Mouse (Mus musculus) E14TG2a.4 (cell line): ENCODE measurements at regions not wholly inside any gene's neighbourhood (a gene's known extent, or its start where the extent isn't known, plus 50 kb on each side); places are given as distances from the start of the nearest gene placed in this dataset.

Experiments used
- H3K27me3 ChIP-seq: 2 replicates; pipeline ENCODE4 v1.6.1; 2014; ENCODE audit warnings: low read length, control low read depth; ENCODE audit not compliant: insufficient read depth
- H3K36me3 ChIP-seq: 2 replicates; pipeline ENCODE4 v1.6.1; 2014; ENCODE audit warnings: low read length, control low read depth; ENCODE audit not compliant: insufficient read depth
- H3K4me1 ChIP-seq: replicated peaks from 2 replicates; pipeline ENCODE4 v1.6.1; 2014; ENCODE audit warnings: low read depth, low read length, control low read depth
- H3K4me3 ChIP-seq: replicated peaks from 2 replicates; pipeline ENCODE4 v1.5.1; 2014; ENCODE audit warnings: mild to moderate bottlenecking, low read length
- H3K9me3 ChIP-seq: 2 replicates; pipeline ENCODE4 v1.6.1; 2014; ENCODE audit warnings: low read length, control low read depth
- CTCF ChIP-seq: conservative IDR thresholded peaks from 2 replicates; pipeline ENCODE4 v1.5.1; 2014; ENCODE audit warnings: low read length
- NANOG ChIP-seq: IDR thresholded peaks from 2 replicates; pipeline ENCODE4 v1.6.1; 2014; ENCODE audit warnings: borderline replicate concordance, low read length, mixed read lengths
- POU5F1 ChIP-seq: IDR thresholded peaks from 2 replicates; pipeline ENCODE4 v1.6.1; 2014; ENCODE audit warnings: low read length, borderline replicate concordance

DNA sequence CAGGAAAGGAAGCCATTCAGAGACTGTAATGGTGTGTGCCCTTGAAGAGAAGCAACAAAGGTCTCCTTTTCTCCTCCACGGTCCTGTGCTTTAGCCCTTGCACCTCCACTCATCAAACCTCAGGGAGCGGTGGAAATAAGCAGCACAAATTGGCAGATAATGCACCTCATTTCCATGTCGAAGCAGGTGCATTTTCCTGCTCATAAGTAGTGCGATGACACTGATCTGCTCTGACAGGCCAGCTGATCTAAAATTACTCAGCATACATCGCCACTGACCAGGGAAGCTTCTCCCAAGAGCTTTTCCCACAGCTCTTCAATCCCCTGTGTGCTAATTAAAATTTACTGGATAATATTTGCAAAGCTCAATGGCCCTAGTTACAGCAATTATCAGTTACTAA lies 182.9 kb downstream of the Olfr1505 start:
- H3K36me3 ChIP-seq: no peaks in the 10 kb centered on the region
- H3K4me1 ChIP-seq: no peaks in the 10 kb centered on the region
- H3K9me3 ChIP-seq: no peaks in the 10 kb centered on the region
- no peaks in the 10 kb centered on the region for H3K27me3 ChIP-seq
- H3K4me3 ChIP-seq: no peak overlapping the region
- TF ChIP-seq POU5F1 (no peak), CTCF (no peak), NANOG (no peak)

DNA sequence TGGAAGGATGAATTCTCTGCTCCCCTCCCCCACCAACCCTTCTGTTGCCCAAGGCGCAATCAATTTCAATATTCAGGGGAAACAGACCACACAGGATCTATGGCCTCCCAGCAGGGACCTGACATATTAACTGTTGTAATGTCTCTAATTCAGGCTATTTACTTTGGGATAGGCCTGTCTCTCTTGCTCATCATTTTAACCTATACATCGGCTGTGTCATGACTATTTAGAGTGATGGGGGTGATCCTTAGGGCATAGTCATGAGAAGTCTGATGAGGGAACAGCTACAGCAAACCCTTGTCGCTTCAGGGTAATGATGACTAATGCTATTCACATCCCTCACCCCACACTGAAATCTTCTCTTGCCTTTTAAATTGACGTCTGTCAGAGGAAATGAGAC lies 195.8 kb downstream of the Olfr1505 start:
- Histone ChIP-seq H3K27me3 (no peaks in the 10 kb centered on the region), H3K9me3 (peaks cover 16% of the 10 kb centered on the region; the same call in 1 of the 2 replicates), H3K4me1 (no peaks in the 10 kb centered on the region), H3K4me3 (no peak overlapping the region), H3K36me3 (no peaks in the 10 kb centered on the region)
- TF ChIP-seq POU5F1: no peak
- TF ChIP-seq CTCF: no peak
- no peak for TF ChIP-seq NANOG

DNA sequence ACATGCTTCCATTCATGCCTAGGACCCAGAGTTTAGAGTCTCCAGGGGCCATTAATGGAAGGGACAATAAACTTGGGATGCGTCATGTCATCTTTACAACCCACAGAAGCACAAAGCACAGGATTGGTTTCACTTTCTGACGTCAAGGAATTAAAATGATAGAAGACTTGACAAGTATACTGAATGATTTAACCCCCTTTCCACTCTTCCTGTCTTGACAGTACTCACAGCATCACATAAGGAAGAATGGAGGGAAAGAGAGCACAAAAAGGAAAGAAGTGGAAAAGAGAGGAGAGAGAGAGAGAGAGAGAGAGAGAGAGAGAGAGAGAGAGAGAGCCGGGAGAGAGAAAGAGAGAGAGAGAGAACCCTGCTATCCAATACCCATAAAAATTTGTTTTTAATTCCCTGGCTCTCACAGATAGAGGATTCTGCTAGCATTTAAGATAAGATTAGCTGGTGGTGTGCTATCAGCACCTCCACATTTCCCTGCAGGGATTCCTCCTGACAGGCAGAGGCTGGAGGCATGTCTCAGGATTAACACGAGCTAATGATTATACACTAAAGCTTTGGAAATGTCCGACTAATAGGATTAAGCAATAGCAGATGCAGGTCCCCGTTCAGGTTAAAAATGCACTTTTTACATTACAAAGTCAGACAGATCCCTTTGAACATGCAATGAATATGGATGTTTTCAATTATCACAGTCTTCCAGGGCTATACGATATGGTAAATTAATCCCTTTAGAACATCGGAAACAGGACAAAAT lies 210.2 kb downstream of the Olfr1505 start:
- H3K4me1 ChIP-seq: no peaks in the 10 kb centered on the region
- H3K4me3 ChIP-seq: no peak overlapping the region
- TF ChIP-seq POU5F1: no peak
- TF ChIP-seq NANOG: no peak
- TF ChIP-seq CTCF: no peak
- no peaks in the 10 kb centered on the region for H3K9me3 ChIP-seq
- no peaks in the 10 kb centered on the region for H3K27me3 ChIP-seq
- H3K36me3 ChIP-seq: no peaks in the 10 kb centered on the region

DNA sequence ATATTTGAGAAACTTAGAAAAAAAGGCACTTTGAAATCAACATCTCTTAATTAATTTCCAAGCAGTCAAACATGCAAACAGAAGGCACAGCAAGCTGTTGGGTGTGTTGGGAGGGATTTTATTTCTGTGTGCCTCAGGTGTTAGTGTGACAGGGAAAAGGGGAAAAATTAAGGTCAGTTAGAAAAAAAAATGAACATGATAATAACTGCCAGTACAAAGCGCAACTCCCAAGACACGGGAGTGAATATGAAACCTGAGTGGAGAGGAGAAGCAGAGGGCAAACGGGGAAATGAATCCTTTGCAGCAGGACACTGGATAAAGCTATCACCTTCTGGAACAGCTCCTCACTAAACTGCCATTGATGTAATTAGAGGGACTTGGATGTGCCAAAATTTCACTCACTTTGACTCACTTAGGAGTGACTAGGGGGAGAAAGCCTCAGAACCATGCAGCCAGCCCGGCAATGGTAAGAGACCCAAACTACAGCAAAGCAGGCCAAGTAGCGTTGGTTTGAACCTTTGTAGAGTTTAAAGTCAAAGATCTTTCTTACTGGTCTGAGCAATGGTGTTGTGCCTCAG lies 211.0 kb downstream of the Olfr1505 start:
- Histone ChIP-seq H3K27me3 (no peaks in the 10 kb centered on the region), H3K36me3 (no peaks in the 10 kb centered on the region), H3K4me3 (no peak overlapping the region), H3K9me3 (no peaks in the 10 kb centered on the region), H3K4me1 (no peaks in the 10 kb centered on the region)
- TF ChIP-seq NANOG: no peak
- TF ChIP-seq POU5F1: no peak
- TF ChIP-seq CTCF: no peak

DNA sequence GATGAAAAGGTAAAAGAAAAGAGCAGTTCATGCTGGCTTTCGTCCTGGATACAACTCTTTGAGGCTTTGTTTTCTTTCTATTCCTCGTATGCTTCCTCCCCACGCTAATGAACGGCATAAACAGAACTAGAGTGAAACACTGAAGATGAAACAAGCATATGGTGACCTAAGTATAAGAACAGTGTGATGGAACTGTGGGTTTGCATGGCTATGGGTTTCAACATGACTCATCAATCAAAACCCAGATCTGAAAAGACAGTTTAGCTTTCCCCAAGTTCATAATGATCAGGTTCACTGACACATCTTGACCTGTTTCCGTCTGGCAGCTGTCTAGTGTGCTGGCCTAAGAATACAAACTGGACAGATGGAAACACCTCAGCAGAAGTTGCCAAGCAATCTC lies 211.7 kb downstream of the Olfr1505 start:
- no peaks in the 10 kb centered on the region for H3K9me3 ChIP-seq
- TF ChIP-seq POU5F1: no peak
- TF ChIP-seq CTCF: no peak
- TF ChIP-seq NANOG: no peak
- H3K27me3 ChIP-seq: no peaks in the 10 kb centered on the region
- H3K4me3 ChIP-seq: no peak overlapping the region
- H3K36me3 ChIP-seq: no peaks in the 10 kb centered on the region
- H3K4me1 ChIP-seq: no peaks in the 10 kb centered on the region

DNA sequence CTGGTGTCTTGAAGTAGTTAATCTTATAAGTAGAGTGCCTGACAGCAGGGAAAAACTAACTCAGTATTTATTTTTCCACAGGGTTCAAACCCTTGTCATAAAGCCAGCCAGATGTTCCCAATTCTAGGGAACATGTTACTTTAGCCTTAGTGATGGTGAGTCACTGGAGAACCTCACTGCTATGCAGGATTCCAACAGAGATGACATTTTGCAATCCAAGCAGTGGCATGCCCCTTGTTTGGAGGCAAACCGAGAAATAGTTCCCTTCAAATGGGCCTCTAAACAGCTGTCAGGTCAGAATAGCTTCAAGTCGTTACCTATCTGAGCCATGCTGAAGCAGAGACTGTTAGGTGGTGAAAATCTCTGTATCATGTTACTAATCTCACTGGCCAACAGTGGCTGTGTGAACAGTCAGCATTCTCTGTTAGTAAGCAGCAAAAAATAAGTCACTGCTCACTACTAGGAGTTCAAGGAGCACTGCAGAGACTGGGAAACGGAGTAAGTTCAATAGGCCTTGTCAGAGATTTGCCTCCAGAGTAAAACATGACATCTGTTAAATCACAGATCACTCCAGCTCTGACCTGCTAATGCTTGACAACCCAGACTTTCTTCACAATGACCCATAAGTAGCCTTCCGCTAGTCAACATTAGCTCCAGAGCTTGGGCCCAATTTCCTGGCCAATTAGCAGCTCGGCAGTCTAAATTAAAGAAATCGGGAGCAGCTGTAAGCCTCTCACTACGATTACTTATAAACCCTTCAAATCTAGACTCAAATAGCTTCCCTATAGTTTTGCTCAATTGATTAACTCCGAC lies 215.3 kb downstream of the Olfr1505 start:
- Histone ChIP-seq H3K4me3 (no peak overlapping the region), H3K9me3 (no peaks in the 10 kb centered on the region), H3K27me3 (no peaks in the 10 kb centered on the region), H3K4me1 (no peaks in the 10 kb centered on the region), H3K36me3 (no peaks in the 10 kb centered on the region)
- TF ChIP-seq CTCF: no peak
- TF ChIP-seq NANOG: no peak
- TF ChIP-seq POU5F1: no peak

DNA sequence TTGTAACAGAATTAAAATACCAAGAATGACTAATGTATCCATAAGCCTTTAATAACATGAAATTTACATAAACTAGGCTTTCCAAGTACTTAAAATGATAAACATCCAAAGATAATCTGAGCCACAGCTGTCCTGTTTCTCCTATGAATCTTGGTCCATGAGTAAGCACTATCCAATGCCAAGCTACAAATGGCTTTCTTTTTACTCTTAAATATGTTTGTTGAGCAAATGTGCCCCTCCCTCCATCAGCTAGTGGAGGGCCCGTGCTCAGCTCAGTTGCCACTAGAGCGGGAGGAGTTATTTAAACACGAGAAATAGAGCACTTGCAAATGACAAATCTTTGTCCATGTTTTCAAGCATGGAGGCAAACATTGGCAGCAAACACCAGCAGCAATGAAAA lies 247.9 kb downstream of the Olfr1505 start:
- Histone ChIP-seq H3K36me3 (no peaks in the 10 kb centered on the region), H3K27me3 (no peaks in the 10 kb centered on the region), H3K9me3 (no peaks in the 10 kb centered on the region), H3K4me3 (no peak overlapping the region), H3K4me1 (no peaks in the 10 kb centered on the region)
- no peak for TF ChIP-seq CTCF
- no peak for TF ChIP-seq NANOG
- no peak for TF ChIP-seq POU5F1

DNA sequence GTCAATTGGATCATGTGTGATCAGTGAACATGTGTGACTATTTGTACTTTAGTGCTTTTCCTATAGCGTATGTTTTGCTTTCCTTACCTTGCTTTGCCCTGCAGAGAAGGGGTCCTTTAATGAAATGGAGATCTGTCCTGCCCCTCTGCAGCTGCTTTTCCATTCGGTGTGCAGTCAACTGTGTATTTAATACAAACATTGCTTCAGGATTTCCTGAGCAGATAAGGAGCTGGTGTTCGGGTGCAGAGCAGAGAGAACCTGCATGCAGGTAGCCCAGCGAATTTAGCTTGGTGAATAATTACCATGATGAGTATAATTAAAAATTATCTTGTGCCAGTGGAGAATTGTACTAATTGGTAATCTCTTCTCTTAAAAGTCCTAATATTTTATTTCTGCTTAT lies 249.4 kb downstream of the Olfr1505 start:
- H3K9me3 ChIP-seq: no peaks in the 10 kb centered on the region
- no peaks in the 10 kb centered on the region for H3K4me1 ChIP-seq
- no peaks in the 10 kb centered on the region for H3K36me3 ChIP-seq
- H3K27me3 ChIP-seq: no peaks in the 10 kb centered on the region
- TF ChIP-seq CTCF: no peak
- TF ChIP-seq NANOG: no peak
- TF ChIP-seq POU5F1: no peak
- H3K4me3 ChIP-seq: no peak overlapping the region

DNA sequence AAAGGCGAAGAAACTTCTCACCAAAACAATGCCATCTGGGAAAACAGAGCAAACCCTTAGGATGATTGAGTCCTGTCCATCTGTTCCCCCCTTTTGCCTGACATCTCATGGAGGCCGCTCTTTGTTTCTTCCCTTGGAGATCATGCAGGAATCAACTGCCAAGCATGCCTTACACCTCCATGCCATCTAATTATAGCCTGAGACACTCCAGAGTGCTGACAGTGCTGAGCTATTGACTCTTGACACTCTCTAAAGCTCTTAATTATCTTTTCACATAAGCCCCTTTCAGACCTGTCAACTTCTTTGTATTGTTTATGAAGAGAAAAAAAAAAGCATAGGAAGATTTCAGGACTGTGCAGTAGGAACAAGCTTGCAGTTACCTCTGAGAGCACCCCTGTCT lies 252.4 kb downstream of the Olfr1505 start:
- no peak overlapping the region for H3K4me3 ChIP-seq
- H3K27me3 ChIP-seq: no peaks in the 10 kb centered on the region
- H3K36me3 ChIP-seq: no peaks in the 10 kb centered on the region
- no peak for TF ChIP-seq CTCF
- TF ChIP-seq NANOG: no peak
- TF ChIP-seq POU5F1: no peak
- no peaks in the 10 kb centered on the region for H3K4me1 ChIP-seq
- H3K9me3 ChIP-seq: no peaks in the 10 kb centered on the region
